Mouse (Mus musculus): ENCODE results near the gene Gm7030.
A peak's percentile ranks its signal among the peaks of the same experiment; 100 is the strongest.
"Not testable (repeated sequence)": the region's sequence is repeated elsewhere in the genome, so short reads cannot be mapped to it uniquely, and the experiment has no call there.

Gene Gm7030

GRCm38 (mm10) chr17:36082519-36083232 lies 46.5 kb downstream of the Gm7030 start:
- peak; percentile 63 for ATAC-seq (ENCODE audit: low TSS enrichment)

- not testable (repeated sequence) for ATAC-seq (ENCODE audit: low TSS enrichment)
Observed at GRCm38 (mm10) chr17:36081901-36082300, 47.3 kb downstream of the Gm7030 start.

GRCm38 (mm10) chr17:36060829-36061228 lies 68.4 kb downstream of the Gm7030 start:
- peak; percentile 91 for ATAC-seq (ENCODE audit: low TSS enrichment)
